14 mouse cellular contexts compared by ENCODE assay signal in genomic region chr12:34660027-34660426, GRCm38 (mm10).
"Had no signal": no experiment of that assay in that cellular context is flagged by ENCODE, and none has a peak within 500 bp of the region (broad histone marks: within the 10 kb centered on the region; RNA-seq: fewer than 3 reads in every experiment).

No protein-coding gene starts in this region.

- H3K36me3 ChIP-seq: liver, embryonic 13.5 days; liver, embryonic 15.5 days; lung, embryonic 15.5 days; midbrain, embryonic 13.5 days; midbrain, embryonic 15.5 days; neural tube, embryonic 13.5 days; neural tube, embryonic 15.5 days; stomach, embryonic 15.5 days had no signal

- H3K27ac ChIP-seq: liver, embryonic 13.5 days; liver, embryonic 15.5 days; lung, embryonic 15.5 days; midbrain, embryonic 13.5 days; midbrain, embryonic 15.5 days; neural tube, embryonic 13.5 days; neural tube, embryonic 15.5 days; stomach, embryonic 15.5 days; stomach, postnatal 0 days had no signal

- H3K4me3 ChIP-seq: liver, embryonic 13.5 days; liver, embryonic 15.5 days; lung, embryonic 15.5 days; midbrain, embryonic 13.5 days; midbrain, embryonic 15.5 days; neural tube, embryonic 13.5 days; neural tube, embryonic 15.5 days; stomach, embryonic 15.5 days had no signal

- DNase-seq: liver, embryonic 13.5 days; liver, postnatal 0 days; lung, adult 2 months; lung, postnatal 10 days; lung, postnatal 4 days; right cerebral cortex, postnatal 14 days had no signal

- H3K4me1 ChIP-seq: liver, embryonic 13.5 days; liver, embryonic 15.5 days; lung, embryonic 15.5 days; midbrain, embryonic 13.5 days; midbrain, embryonic 15.5 days; neural tube, embryonic 13.5 days; stomach, embryonic 15.5 days had no signal

- H3K9me3 ChIP-seq: liver, embryonic 13.5 days; liver, embryonic 15.5 days; lung, embryonic 15.5 days; midbrain, embryonic 13.5 days; midbrain, embryonic 15.5 days; neural tube, embryonic 13.5 days; neural tube, embryonic 15.5 days; stomach, embryonic 15.5 days had no signal

- H3K27me3 ChIP-seq: liver, embryonic 13.5 days; liver, embryonic 15.5 days; lung, embryonic 15.5 days; midbrain, embryonic 13.5 days; midbrain, embryonic 15.5 days; neural tube, embryonic 13.5 days; neural tube, embryonic 15.5 days; stomach, embryonic 15.5 days had no signal
